ENCODE assay signal across 7 mouse cellular contexts in genomic region chr6:97806051-97806450, GRCm38 (mm10). TPM values are rescaled to one million over a fixed set of nuclear protein-coding genes. Genes with fewer than 3 reads are reported as not detected.
DNase-seq lines count a peak whose midpoint lies in the region; ATAC-seq and TF ChIP-seq lines count a peak whose summit lies in the region.

No protein-coding gene starts in this region.

- WGBS in lung, adult 2 months, result 33% methylated on average over 5 of the region's 5 CpGs
- WGBS in forebrain, embryonic 12.5 days, result 50% methylated on average over 5 of the region's 5 CpGs
- 27% methylated on average over 5 of the region's 5 CpGs for WGBS in limb, embryonic 14.5 days
- WGBS in stomach, embryonic 14.5 days, result 48% methylated on average over 5 of the region's 5 CpGs

- DNase-seq in lung, adult 2 months, result no peak
- no peak for DNase-seq in lung, postnatal 25 days (ENCODE audit: low spot score)
- DNase-seq in limb, embryonic 14.5 days (ENCODE audit: low spot score), result no peak
- DNase-seq in spleen, adult 12 weeks (ENCODE audit: low spot score), result no peak
- DNase-seq in cerebellum, adult 8-10 months, result no peak

- H3K4me2 ChIP-seq in forebrain, embryonic 12.5 days, result peak overlapping the region; percentile 99
- H3K4me2 ChIP-seq in limb, embryonic 14.5 days (replicated peaks; ENCODE audit: low read depth, low read length, severe bottlenecking), result peak overlapping the region; percentile 97
- H3K4me2 ChIP-seq in stomach, embryonic 14.5 days (replicated peaks; ENCODE audit: low read depth, low read length), result peak overlapping the region; percentile 93

- no peaks in the 10 kb centered on the region; the same call in 1 of the 2 replicates for H3K4me1 ChIP-seq in lung, adult 2 months (ENCODE audit: control insufficient read depth, insufficient read depth, low read length)
- H3K4me1 ChIP-seq in forebrain, embryonic 12.5 days, result peaks cover 8% of the 10 kb centered on the region
- H3K4me1 ChIP-seq in limb, embryonic 14.5 days (ENCODE audit: control insufficient read depth, insufficient read depth, low read length), result 0 out of 2 replicates have a peak, but pooled peaks cover 4% of the 10 kb centered on the region
- H3K4me1 ChIP-seq in stomach, embryonic 14.5 days (ENCODE audit: control insufficient read depth, insufficient read depth, low read length), result no peaks in the 10 kb centered on the region

- H3K27me3 ChIP-seq in forebrain, embryonic 12.5 days, result peaks cover 35% of the 10 kb centered on the region
- no peaks in the 10 kb centered on the region for H3K27me3 ChIP-seq in limb, embryonic 14.5 days (ENCODE audit: control insufficient read depth, insufficient read depth, low read length)
- H3K27me3 ChIP-seq in stomach, embryonic 14.5 days (ENCODE audit: control insufficient read depth, insufficient read depth, low read length), result no peaks in the 10 kb centered on the region

- H3K9me3 ChIP-seq in forebrain, embryonic 12.5 days, result no peaks in the 10 kb centered on the region
- no peaks in the 10 kb centered on the region for H3K9me3 ChIP-seq in limb, embryonic 14.5 days (ENCODE audit: control insufficient read depth, low read length)
- no peaks in the 10 kb centered on the region for H3K9me3 ChIP-seq in stomach, embryonic 14.5 days (ENCODE audit: control insufficient read depth, low read depth, low read length)

- TF ChIP-seq POLR2A in lung, adult 2 months (IDR thresholded peaks at IDR 0.05; ENCODE audit: borderline replicate concordance, extremely low read depth, low read depth, low read length), result no peak
- TF ChIP-seq POLR2A in limb, embryonic 14.5 days (IDR thresholded peaks at IDR 0.05; ENCODE audit: borderline replicate concordance, extremely low read depth, insufficient read depth, insufficient read length), result no peak

- H3K27ac ChIP-seq in forebrain, embryonic 12.5 days, result no peak overlapping the region
- no peak overlapping the region for H3K27ac ChIP-seq in limb, embryonic 14.5 days (replicated peaks; ENCODE audit: low read depth, low read length)
- H3K27ac ChIP-seq in stomach, embryonic 14.5 days (ENCODE audit: low read length), result no peak overlapping the region

- TF ChIP-seq CTCF in lung, adult 2 months (IDR thresholded peaks at IDR 0.05; ENCODE audit: insufficient read depth, low read length), result no peak

- ATAC-seq in forebrain, embryonic 12.5 days (ENCODE audit: low FRiP score), result no peak
- ATAC-seq in limb, embryonic 14.5 days (ENCODE audit: low FRiP score, low read depth), result no peak
- no peak for ATAC-seq in stomach, embryonic 14.5 days (ENCODE audit: insufficient number of reproducible peaks, insufficient read depth, low FRiP score, low read depth)

- H3K9ac ChIP-seq in forebrain, embryonic 12.5 days, result no peak overlapping the region
- peak overlapping the region; percentile 64 for H3K9ac ChIP-seq in limb, embryonic 14.5 days (ENCODE audit: low read depth, low read length, severe bottlenecking)
- 0 out of 2 replicates have a peak overlapping the region, but pooled peaks have one; percentile 14 for H3K9ac ChIP-seq in stomach, embryonic 14.5 days (replicated peaks; ENCODE audit: low read depth, low read length)

- peak overlapping the region; percentile 21 for H3K4me3 ChIP-seq in lung, adult 2 months (replicated peaks; ENCODE audit: extremely low read depth, low read depth, low read length)
- H3K4me3 ChIP-seq in forebrain, embryonic 12.5 days (replicated peaks), result peak overlapping the region; percentile 71
- H3K4me3 ChIP-seq in limb, embryonic 14.5 days (replicated peaks; ENCODE audit: low read length), result peak overlapping the region; percentile 67
- H3K4me3 ChIP-seq in stomach, embryonic 14.5 days (ENCODE audit: low read depth, low read length), result peak overlapping the region; percentile 67

- no peaks in the 10 kb centered on the region for H3K36me3 ChIP-seq in forebrain, embryonic 12.5 days (replicated peaks)
- H3K36me3 ChIP-seq in limb, embryonic 14.5 days (ENCODE audit: control insufficient read depth, insufficient read depth, low read length), result no peaks in the 10 kb centered on the region
- H3K36me3 ChIP-seq in stomach, embryonic 14.5 days (ENCODE audit: control insufficient read depth, insufficient read depth, low read length), result no peaks in the 10 kb centered on the region

RNA-seq across cellular contexts. Expression of gene Mitf, which starts 0.8 kb away (rescaled TPM):
- 5.5 and 6.1 TPM in 2 replicates for polyA plus RNA-seq in lung, adult 2 months (2012; rRNA removed)
- polyA plus RNA-seq in forebrain, embryonic 12.5 days (2016; fragmentation: Nextera tagmentation; extraction: Ambion mirVana), result 0.76 and 1.0 TPM in 2 replicates
- polyA plus RNA-seq in limb, embryonic 14.5 days (2012; rRNA removed), result 3.6 and 4.1 TPM in 2 replicates
- polyA plus RNA-seq in limb, embryonic 14.5 days (2014; fragmentation: Nextera tagmentation; extraction: Ambion mirVana), result 2.4 and 2.9 TPM in 2 replicates
- 3.1 and 3.5 TPM in 2 replicates for polyA plus RNA-seq in stomach, embryonic 14.5 days (2014; fragmentation: Nextera tagmentation; extraction: Ambion mirVana)

Comparison
In these comparisons a context has a peak if more than half of its experiments do, and no peak if none do; other contexts are left out.
1. H3K4me3 ChIP-seq: peak in every context shown above with its lines; median percentile 71 in forebrain, embryonic 12.5 days; 67 in limb, embryonic 14.5 days; 67 in stomach, embryonic 14.5 days; 21 in lung, adult 2 months.